Mouse (Mus musculus) right cerebral cortex, adult 18-20 months (tissue): ENCODE measurements around the gene Atn1.

Experiments used
- DNase-seq: peaks from one replicate; pipeline ENCODE4 v3.0.0; 2022; ENCODE audit warnings: mixed read lengths

Atn1 gene

GRCm38 (mm10) chr6:124706061-124706627 is 50.2 kb downstream of the Atn1 start:
- no peak for DNase-seq

- no peak for DNase-seq
These were observed 51.9 kb downstream of the Atn1 start for GRCm38 (mm10) chr6:124704417-124704816.

- DNase-seq: no peak
These were observed 52.5 kb downstream of the Atn1 start for GRCm38 (mm10) chr6:124703789-124704188.

GRCm38 (mm10) chr6:124702784-124703103 is 53.6 kb downstream of the Atn1 start:
- DNase-seq: peak; percentile 77

- no peak for DNase-seq
These were observed 54.1 kb downstream of the Atn1 start for GRCm38 (mm10) chr6:124702102-124702783.

DNA sequence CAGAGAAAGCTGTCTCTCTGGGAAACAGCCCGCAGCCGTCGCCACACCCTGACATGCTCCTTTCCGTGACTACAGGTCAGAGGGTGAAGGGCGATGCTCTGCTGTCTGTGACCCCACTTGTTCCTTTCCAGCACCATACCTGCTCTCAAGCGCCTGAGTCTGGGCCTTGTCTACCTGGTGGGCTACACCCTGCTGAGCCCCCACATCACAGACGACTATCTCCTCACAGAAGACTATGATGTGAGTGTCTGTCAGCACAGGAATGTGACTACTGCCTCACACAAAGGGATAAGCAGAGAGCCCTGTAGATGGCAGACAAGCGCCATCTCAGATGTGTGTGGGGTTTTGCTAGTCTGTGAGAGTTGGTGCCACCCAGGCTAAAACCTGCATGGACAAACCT is 55.0 kb downstream of the Atn1 start:
- DNase-seq: no peak

GRCm38 (mm10) chr6:124699962-124700610 is 56.2 kb downstream of the Atn1 start:
- peak; percentile 75 for DNase-seq

- DNase-seq: no peak
These were observed 57.0 kb downstream of the Atn1 start for GRCm38 (mm10) chr6:124699366-124699765.

DNA sequence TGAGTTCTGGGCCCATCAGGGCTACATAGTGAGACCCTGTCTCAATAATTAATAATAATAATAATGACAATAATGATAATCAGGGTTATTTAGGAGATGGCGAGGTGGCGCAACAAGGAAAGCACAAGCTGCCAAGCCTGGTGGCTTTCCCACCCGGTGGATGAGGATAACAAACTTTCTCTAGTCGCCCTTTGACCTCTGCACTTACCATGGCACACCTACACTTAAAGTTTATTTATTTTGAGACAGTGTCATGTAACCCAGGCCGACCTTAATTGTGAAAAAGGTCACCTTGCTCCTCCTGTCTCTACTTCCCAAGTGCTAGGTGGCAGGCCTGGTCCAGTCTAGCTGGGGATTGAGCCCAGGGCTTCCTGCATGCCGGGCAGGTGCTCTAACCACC is 57.6 kb downstream of the Atn1 start:
- DNase-seq: no peak

GRCm38 (mm10) chr6:124696441-124697150 is 59.7 kb downstream of the Atn1 start:
- DNase-seq: no peak

DNA sequence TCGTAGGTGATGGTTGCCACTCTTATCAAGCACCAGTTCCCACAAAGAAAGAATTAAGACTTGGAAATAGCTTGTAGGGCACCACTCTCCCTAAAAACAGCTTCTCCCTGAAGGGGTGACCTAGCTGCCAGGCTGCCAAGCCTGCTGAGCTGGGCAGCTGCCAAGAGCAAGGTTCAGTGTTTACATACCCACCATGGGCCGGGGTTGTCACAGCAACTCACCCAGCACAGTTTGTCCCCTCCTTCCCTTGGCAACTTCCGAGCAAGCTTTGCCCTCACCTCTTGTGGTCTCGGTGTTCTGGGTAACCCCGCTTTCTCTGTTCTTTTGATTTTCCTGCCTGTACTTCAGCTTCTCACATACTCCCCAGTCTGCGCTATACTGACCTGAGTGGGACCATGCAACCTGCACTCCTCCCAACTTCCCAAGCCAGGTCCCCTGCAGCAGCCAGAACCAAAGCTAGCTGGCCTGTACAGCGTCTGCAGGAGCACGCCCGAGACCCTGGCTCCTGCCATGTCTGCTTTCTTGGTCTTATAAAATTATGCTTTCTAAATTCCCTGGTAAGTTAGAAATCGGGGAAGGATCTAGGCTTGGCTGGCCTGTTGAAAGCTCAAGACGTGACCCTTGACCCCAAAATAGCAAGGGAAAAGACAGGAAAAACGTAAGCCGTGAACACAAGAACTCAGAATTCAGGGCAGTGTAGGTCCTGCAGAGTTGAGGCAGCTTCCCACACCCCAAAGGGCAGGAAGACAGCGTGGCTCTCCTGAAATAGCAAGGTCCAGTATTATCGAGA is 62.0 kb downstream of the Atn1 start:
- peak; percentile 64 for DNase-seq

DNA sequence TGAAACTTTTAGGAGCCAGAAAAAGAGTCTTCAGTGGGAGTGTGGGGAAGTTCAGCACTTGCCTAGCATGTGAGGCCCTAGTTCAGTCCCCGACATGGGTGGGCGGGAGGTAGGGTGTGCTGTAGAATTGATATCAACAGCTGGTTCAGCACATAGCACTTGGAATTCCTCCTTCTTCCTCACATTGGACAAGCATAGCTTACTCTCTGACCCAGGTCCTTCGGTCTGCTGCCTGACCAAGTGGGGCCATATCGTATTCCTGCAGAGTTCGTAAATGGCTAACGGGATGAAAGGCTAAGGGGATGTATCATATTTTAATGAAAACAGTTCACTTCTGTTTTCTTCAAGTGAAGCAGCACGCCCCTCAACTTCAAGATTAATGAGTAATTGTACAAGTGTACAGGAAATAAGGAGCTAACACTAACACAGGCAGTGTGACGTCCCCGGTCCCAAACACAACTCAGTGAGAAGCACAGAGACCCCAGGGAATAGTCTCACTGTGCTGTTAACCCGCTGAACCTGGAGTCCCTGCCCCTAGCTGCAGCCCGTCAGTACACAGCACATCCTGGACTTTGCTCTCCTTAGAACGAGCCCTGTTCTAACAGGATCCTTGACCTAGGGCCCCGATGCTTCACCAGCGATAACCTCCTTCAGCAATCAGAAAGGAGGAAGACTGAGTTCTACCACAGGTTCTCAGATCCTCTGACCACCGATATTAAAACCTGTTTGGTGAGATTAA is 62.9 kb downstream of the Atn1 start:
- no peak for DNase-seq
